Mouse (Mus musculus) limb, embryonic 12.5 days (tissue): ENCODE data around the gene Evi5. TPM values are rescaled to one million over a fixed set of nuclear protein-coding genes. Genes with fewer than 3 reads are reported as not detected.

Source experiments
- ATAC-seq: fragments of 200-750 bp; cut with Nextera tagmentation; 2 replicates; pipeline ENCODE4 v1.8.0; 2017; ENCODE audit warnings: low read depth, moderate TSS enrichment; ENCODE audit not compliant: insufficient number of reproducible peaks, insufficient read depth, low FRiP score, low TSS enrichment
- H3K27ac ChIP-seq: fragments of 300-500 bp; sonication (generic); 2 replicates; pipeline ENCODE4 v1.5.1; 2016; ENCODE audit warnings: mild to moderate bottlenecking, moderate library complexity
- H3K27me3 ChIP-seq: fragments of 300-500 bp; sonication (generic); 2 replicates; pipeline ENCODE4 v1.6.1; 2016; ENCODE audit warnings: mild to moderate bottlenecking, moderate library complexity
- H3K36me3 ChIP-seq: fragments of 300-500 bp; sonication (generic); 2 replicates; pipeline ENCODE4 v1.6.1; 2016; ENCODE audit warnings: mild to moderate bottlenecking, moderate library complexity
- H3K4me1 ChIP-seq: fragments of 300-500 bp; sonication (generic); replicated peaks from 2 replicates; pipeline ENCODE4 v1.6.1; 2016
- H3K4me2 ChIP-seq: fragments of 300-500 bp; sonication (generic); 2 replicates; pipeline ENCODE4 v1.6.1; 2016; ENCODE audit warnings: mild to moderate bottlenecking, moderate library complexity
- H3K4me3 ChIP-seq: fragments of 300-500 bp; sonication (generic); replicated peaks from 2 replicates; pipeline ENCODE4 v1.5.1; 2016; ENCODE audit warnings: mild to moderate bottlenecking
- H3K9ac ChIP-seq: fragments of 300-500 bp; sonication (generic); replicated peaks from 2 replicates; pipeline ENCODE4 v1.6.1; 2016; ENCODE audit warnings: mild to moderate bottlenecking, moderate library complexity
- H3K9me3 ChIP-seq: fragments of 300-500 bp; sonication (generic); 2 replicates; pipeline ENCODE4 v1.6.1; 2016; ENCODE audit warnings: mild to moderate bottlenecking, moderate library complexity
- WGBS: fragments of 180-500 bp; shearing (Covaris S2); methylation state at CpG from one replicate; pipeline ENCODE4 v1.1.7; 2016; 5-methylcytosine and 5-hydroxymethylcytosine counted together
- polyA plus RNA-seq: library from polyadenylated mRNA; unstranded; fragments of >200 nt; fragmentation: Nextera tagmentation; extraction: Ambion mirVana; gene quantifications from 2 replicates; pipeline ENCODE4 v1.2.1, GENCODE M21; 2016

The Evi5 gene
- polyA plus RNA-seq, 1 experiment from 2014 or later: 88.4 TPM

DNA sequence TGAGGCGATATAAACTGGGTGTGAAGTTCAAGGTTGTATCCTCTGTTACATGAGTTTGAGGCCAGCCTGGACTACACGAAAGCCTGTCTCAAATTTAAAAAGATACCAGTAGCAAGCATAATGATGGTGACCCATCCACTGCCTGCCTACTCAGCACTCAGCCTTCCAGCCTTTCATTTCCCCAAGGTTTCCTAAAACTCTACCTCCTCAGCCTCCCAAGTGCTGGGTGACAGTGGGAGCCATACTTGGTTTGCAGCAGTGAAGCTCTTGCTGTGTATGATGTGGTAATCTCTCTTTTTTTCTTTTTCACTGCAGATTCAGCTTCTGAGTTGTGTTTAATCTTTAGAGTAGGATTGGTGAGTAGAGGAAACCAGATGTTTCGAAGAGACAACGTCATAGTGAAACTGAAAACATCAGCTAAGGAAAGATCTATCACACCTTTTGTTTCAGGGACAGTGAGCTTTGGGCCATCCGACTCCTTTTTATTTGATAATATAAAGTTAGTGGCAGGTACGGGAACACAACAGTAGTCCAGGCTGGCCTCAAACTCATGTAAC, 171.6 kb downstream of the Evi5 start:
- no peak for ATAC-seq
- H3K27me3 ChIP-seq: no peaks in the 10 kb centered on the region; the same call in 1 of the 2 replicates
- H3K4me1 ChIP-seq: no peaks in the 10 kb centered on the region
- H3K9ac ChIP-seq: no peak overlapping the region
- no peaks in the 10 kb centered on the region for H3K9me3 ChIP-seq
- 86% methylated on average over 6 of the region's 6 CpGs for WGBS
- no peaks in the 10 kb centered on the region for H3K36me3 ChIP-seq
- H3K4me3 ChIP-seq: no peak overlapping the region
- H3K4me2 ChIP-seq: no peak overlapping the region
- H3K27ac ChIP-seq: no peak overlapping the region

DNA sequence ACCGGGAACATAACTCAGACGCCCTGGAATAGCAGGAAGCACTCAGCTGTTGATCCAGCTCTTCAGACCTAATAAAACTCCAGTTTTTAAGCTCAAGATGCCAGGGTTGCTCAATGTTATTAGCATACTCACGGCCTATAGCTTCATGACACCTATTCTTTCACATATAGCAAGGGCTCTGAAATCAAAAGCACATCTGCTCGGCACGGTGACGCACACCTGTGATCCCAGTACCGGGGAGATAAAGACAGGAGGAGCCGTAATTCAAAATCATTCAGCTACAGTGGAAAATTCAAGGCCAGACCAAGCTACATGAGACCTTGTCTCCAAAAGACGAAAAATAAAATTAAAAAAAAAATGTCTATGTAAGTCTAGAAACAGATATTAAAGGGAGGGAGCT, 173.2 kb downstream of the Evi5 start:
- Histone ChIP-seq H3K4me3 (no peak overlapping the region), H3K9me3 (no peaks in the 10 kb centered on the region), H3K27ac (no peak overlapping the region), H3K4me2 (no peak overlapping the region), H3K27me3 (no peaks in the 10 kb centered on the region), H3K9ac (no peak overlapping the region), H3K4me1 (no peaks in the 10 kb centered on the region), H3K36me3 (no peaks in the 10 kb centered on the region)
- ATAC-seq: no peak
- 81% methylated on average over 9 of the region's 9 CpGs for WGBS

DNA sequence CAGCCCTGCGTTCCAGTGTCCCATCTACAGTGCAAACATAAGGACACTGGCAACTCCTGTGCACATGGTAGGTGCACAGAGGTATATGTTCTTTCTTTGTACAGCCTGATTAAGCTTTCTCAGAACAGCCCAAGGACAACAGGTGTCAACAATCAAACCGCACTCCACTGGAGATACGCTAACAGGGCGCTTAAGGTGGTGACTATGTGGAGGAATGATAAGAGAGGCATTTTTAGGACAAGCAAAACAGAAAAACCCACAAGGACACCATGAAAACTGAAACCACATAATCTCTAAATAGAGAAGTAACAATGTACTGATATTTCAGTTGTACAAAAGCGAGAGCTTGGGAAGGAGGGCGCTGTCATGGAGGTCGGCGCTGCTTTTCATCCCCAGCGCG, 174.0 kb downstream of the Evi5 start:
- no peaks in the 10 kb centered on the region for H3K4me1 ChIP-seq

DNA sequence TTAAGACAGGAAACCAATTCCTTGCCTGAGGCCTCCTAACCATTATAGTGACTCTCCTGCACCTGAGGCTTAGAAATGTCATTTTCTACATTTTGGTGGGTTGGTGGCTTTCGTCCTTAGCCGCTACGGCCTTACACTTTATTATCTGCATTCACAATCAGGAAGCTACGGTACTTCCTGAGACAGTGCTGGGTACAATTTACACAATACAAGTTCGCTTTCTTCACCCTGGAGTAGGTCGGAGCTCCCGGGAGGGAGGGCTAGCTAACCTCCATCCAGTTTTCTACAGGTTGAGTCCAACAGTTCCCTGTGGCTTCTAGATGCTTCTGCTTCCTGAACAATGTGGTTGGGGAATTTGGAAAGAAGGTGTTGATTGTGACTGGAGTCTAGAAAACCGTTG, 176.0 kb downstream of the Evi5 start:
- no peak overlapping the region for H3K4me2 ChIP-seq
- no peak overlapping the region for H3K27ac ChIP-seq
- H3K9me3 ChIP-seq: no peaks in the 10 kb centered on the region
- 85% methylated on average over 8 of the region's 8 CpGs for WGBS
- H3K4me1 ChIP-seq: no peaks in the 10 kb centered on the region
- no peak for ATAC-seq
- peaks cover 4% of the 10 kb centered on the region; the same call in 1 of the 2 replicates for H3K27me3 ChIP-seq
- no peaks in the 10 kb centered on the region for H3K36me3 ChIP-seq
- no peak overlapping the region for H3K4me3 ChIP-seq
- H3K9ac ChIP-seq: no peak overlapping the region

More for the DNA sequence above, 174.0 kb downstream of the Evi5 start:
- WGBS: 89% methylated on average over 10 of the region's 10 CpGs
- Histone ChIP-seq H3K9ac (no peak overlapping the region), H3K4me3 (no peak overlapping the region), H3K9me3 (no peaks in the 10 kb centered on the region), H3K4me2 (no peak overlapping the region), H3K27ac (no peak overlapping the region), H3K36me3 (no peaks in the 10 kb centered on the region), H3K27me3 (no peaks in the 10 kb centered on the region)
- no peak for ATAC-seq

DNA sequence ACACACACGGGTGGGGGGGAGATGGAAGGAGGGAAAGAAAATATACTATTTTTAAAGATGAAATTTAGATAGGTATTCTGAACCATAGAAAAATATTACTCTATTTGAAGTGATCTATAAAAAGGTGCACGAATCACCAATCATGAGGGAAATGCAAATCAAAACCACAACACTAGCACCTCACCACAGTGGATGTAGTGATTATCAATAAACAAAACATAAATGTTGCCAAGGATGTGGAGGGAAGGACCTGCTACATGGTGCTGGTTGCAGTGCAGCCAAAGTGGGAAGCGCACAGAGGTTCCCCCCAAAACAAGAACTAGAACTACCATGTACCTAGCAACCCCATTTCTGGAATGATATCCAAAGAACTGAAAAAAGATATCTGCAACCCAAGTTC, 179.9 kb downstream of the Evi5 start:
- 74% methylated on average over 3 of the region's 3 CpGs for WGBS
- Histone ChIP-seq H3K27ac (no peak overlapping the region), H3K36me3 (no peaks in the 10 kb centered on the region), H3K27me3 (peaks cover 8% of the 10 kb centered on the region; the same call in 1 of the 2 replicates), H3K4me3 (no peak overlapping the region), H3K4me2 (no peak overlapping the region), H3K9me3 (no peaks in the 10 kb centered on the region), H3K4me1 (no peaks in the 10 kb centered on the region), H3K9ac (no peak overlapping the region)
- no peak for ATAC-seq

Other genes starting within 250 kb of the Evi5 start
- not detected in 2 replicates for gene Gfi1, start 149.1 kb downstream of the Evi5 start, polyA plus RNA-seq
- gene Ube2d2b, start 45.0 kb downstream of the Evi5 start, polyA plus RNA-seq: 0.37 and 0.55 TPM in 2 replicates
- gene Rpl5, start 25.4 kb upstream of the Evi5 start, polyA plus RNA-seq: 71.6 and 80.0 TPM in 2 replicates
- 19.8 and 22.3 TPM in 2 replicates for gene Fam69a, start 112.0 kb upstream of the Evi5 start, polyA plus RNA-seq
- gene Mtf2, start 190.6 kb upstream of the Evi5 start, polyA plus RNA-seq: 160 and 167 TPM in 2 replicates